ENCODE assay signal across 25 mouse cellular contexts in the genomic region with DNA sequence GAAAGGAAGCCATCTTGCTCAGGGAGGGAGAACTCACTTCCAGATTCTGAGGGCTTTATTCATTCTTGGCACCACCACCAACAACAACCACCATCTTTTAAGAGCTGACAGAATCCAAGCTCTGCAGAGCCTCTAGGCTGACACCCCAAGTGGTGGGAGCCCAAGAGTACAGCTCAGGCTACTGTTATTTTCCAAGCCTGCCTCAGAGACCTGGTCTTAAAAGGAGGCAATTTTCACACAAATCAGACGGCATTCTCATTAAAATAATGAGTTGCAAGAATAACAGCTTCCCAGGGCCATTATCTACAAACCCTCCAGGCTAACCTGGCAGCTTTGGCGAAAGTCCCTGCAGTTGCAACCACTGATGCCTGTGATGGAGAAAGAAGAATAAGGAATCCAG. TPM values are rescaled to one million over a fixed set of nuclear protein-coding genes. Genes with fewer than 3 reads are reported as not detected.
DNase-seq lines count a peak whose midpoint lies in the region; ATAC-seq and TF ChIP-seq lines count a peak whose summit lies in the region.
"Had no signal": no experiment of that assay in that cellular context is flagged by ENCODE, and none has a peak within 500 bp of the region (broad histone marks: within the 10 kb centered on the region; RNA-seq: fewer than 3 reads in every experiment).

No protein-coding gene starts in this region.

- no peak for TF ChIP-seq POLR2A in brain, embryonic 14.5 days (IDR thresholded peaks at IDR 0.05; ENCODE audit: borderline replicate concordance, extremely low read depth, insufficient read depth, insufficient read length, poor library complexity, severe bottlenecking)
- TF ChIP-seq POLR2A in limb, embryonic 14.5 days (IDR thresholded peaks at IDR 0.05; ENCODE audit: borderline replicate concordance, extremely low read depth, insufficient read depth, insufficient read length): no peak

- H3K4me1 ChIP-seq in forebrain, embryonic 14.5 days (ENCODE audit: control insufficient read depth, insufficient read depth, low read length): no peaks in the 10 kb centered on the region
- no peaks in the 10 kb centered on the region for H3K4me1 ChIP-seq in forebrain, embryonic 11.5 days (replicated peaks; ENCODE audit: control insufficient read depth, insufficient read depth, low read length)
- H3K4me1 ChIP-seq in forebrain, postnatal 0 days (ENCODE audit: insufficient read depth): no peaks in the 10 kb centered on the region
- H3K4me1 ChIP-seq in forebrain, embryonic 12.5 days: peaks cover 3% of the 10 kb centered on the region; the same call in 1 of the 2 replicates
- H3K4me1 ChIP-seq in limb, embryonic 14.5 days (ENCODE audit: control insufficient read depth, insufficient read depth, low read length): peaks cover 4% of the 10 kb centered on the region; the same call in 1 of the 2 replicates
- H3K4me1 ChIP-seq: embryonic facial prominence, embryonic 12.5 days; embryonic facial prominence, embryonic 15.5 days; hindbrain, embryonic 10.5 days; intestine, embryonic 15.5 days had no signal

- no peak overlapping the region for H3K4me2 ChIP-seq in forebrain, embryonic 14.5 days (ENCODE audit: low read length)
- no peak overlapping the region for H3K4me2 ChIP-seq in forebrain, embryonic 11.5 days (ENCODE audit: low read depth, low read length, severe bottlenecking)
- no peak overlapping the region for H3K4me2 ChIP-seq in forebrain, postnatal 0 days (ENCODE audit: low read depth)
- H3K4me2 ChIP-seq in forebrain, embryonic 12.5 days: no peak overlapping the region
- H3K4me2 ChIP-seq in limb, embryonic 14.5 days (replicated peaks; ENCODE audit: low read depth, low read length, severe bottlenecking): no peak overlapping the region
- H3K4me2 ChIP-seq: embryonic facial prominence, embryonic 12.5 days; embryonic facial prominence, embryonic 15.5 days; heart, embryonic 11.5 days; hindbrain, embryonic 13.5 days; intestine, embryonic 15.5 days had no signal

- ATAC-seq in forebrain, embryonic 14.5 days: no peak
- ATAC-seq in forebrain, embryonic 11.5 days (replicated peaks; ENCODE audit: low FRiP score): no peak
- ATAC-seq in forebrain, postnatal 0 days: peak; percentile 55; the same call in 1 of the 2 replicates
- no peak for ATAC-seq in forebrain, embryonic 12.5 days (ENCODE audit: low FRiP score)
- ATAC-seq in limb, embryonic 14.5 days (ENCODE audit: low FRiP score, low read depth): no peak
- ATAC-seq: hindbrain, embryonic 16.5 days; intestine, embryonic 15.5 days had no signal

- no peaks in the 10 kb centered on the region for H3K9me3 ChIP-seq in forebrain, embryonic 14.5 days (replicated peaks; ENCODE audit: control insufficient read depth, low read length)
- H3K9me3 ChIP-seq in forebrain, embryonic 11.5 days (ENCODE audit: control insufficient read depth, low read length): no peaks in the 10 kb centered on the region
- no peaks in the 10 kb centered on the region for H3K9me3 ChIP-seq in forebrain, postnatal 0 days (ENCODE audit: low read length)
- H3K9me3 ChIP-seq in forebrain, embryonic 12.5 days: no peaks in the 10 kb centered on the region
- H3K9me3 ChIP-seq in limb, embryonic 14.5 days (ENCODE audit: control insufficient read depth, low read length): no peaks in the 10 kb centered on the region
- H3K9me3 ChIP-seq: embryonic facial prominence, embryonic 12.5 days; embryonic facial prominence, embryonic 15.5 days; hindbrain, embryonic 10.5 days; hindbrain, embryonic 13.5 days; intestine, embryonic 15.5 days had no signal

- 17% methylated on average over 2 of the region's 2 CpGs for WGBS in forebrain, embryonic 14.5 days
- WGBS in forebrain, embryonic 11.5 days: 68% methylated on average over 2 of the region's 2 CpGs
- WGBS in forebrain, postnatal 0 days: 7% methylated on average over 2 of the region's 2 CpGs
- 45% methylated on average over 2 of the region's 2 CpGs for WGBS in forebrain, embryonic 12.5 days
- WGBS in limb, embryonic 14.5 days: 24% methylated on average over 2 of the region's 2 CpGs

- no peak for TF ChIP-seq CTCF in forebrain, postnatal 0 days (IDR thresholded peaks at IDR 0.05; ENCODE audit: low read depth)
- no peak for TF ChIP-seq CTCF in brain, embryonic 14.5 days (IDR thresholded peaks at IDR 0.05; ENCODE audit: borderline replicate concordance, extremely low read depth, insufficient read depth, insufficient read length)

- peak; percentile 55 for DNase-seq in forebrain, embryonic 14.5 days (ENCODE audit: low spot score)
- no peak for DNase-seq in forebrain, embryonic 11.5 days (ENCODE audit: low spot score)
- DNase-seq in forebrain, postnatal 0 days: no peak
- peak; percentile 67 for DNase-seq in brain, embryonic 14.5 days (ENCODE audit: low read depth)
- no peak for DNase-seq in limb, embryonic 14.5 days (ENCODE audit: low spot score)
- DNase-seq in lung, postnatal 14 days: no peak
- DNase-seq in lung, postnatal 4 days: no peak
- DNase-seq: adrenal gland, postnatal 10 days; adrenal gland, postnatal 36 days; cerebellum, adult 11 months; cerebellum, adult 2 months; cerebellum, adult 9-11 months; cerebellum, postnatal 25 days; gastrocnemius, adult 2 months; gastrocnemius, postnatal 14 days; heart, adult 11 months had no signal

- no peaks in the 10 kb centered on the region for H3K27me3 ChIP-seq in forebrain, embryonic 14.5 days (replicated peaks; ENCODE audit: control insufficient read depth, insufficient read depth, low read length)
- no peaks in the 10 kb centered on the region for H3K27me3 ChIP-seq in forebrain, embryonic 11.5 days (ENCODE audit: control insufficient read depth, insufficient read depth, low read length)
- H3K27me3 ChIP-seq in forebrain, postnatal 0 days (ENCODE audit: insufficient read depth, low read length): no peaks in the 10 kb centered on the region
- H3K27me3 ChIP-seq in forebrain, embryonic 12.5 days: no peaks in the 10 kb centered on the region
- H3K27me3 ChIP-seq in limb, embryonic 14.5 days (ENCODE audit: control insufficient read depth, insufficient read depth, low read length): no peaks in the 10 kb centered on the region
- H3K27me3 ChIP-seq: embryonic facial prominence, embryonic 12.5 days; embryonic facial prominence, embryonic 15.5 days; hindbrain, embryonic 13.5 days; intestine, embryonic 15.5 days; Patski had no signal

- no peak overlapping the region for H3K9ac ChIP-seq in forebrain, embryonic 14.5 days (ENCODE audit: low read length)
- H3K9ac ChIP-seq in forebrain, embryonic 11.5 days (ENCODE audit: low read length): no peak overlapping the region
- H3K9ac ChIP-seq in forebrain, postnatal 0 days: no peak overlapping the region
- H3K9ac ChIP-seq in forebrain, embryonic 12.5 days: no peak overlapping the region
- no peak overlapping the region for H3K9ac ChIP-seq in limb, embryonic 14.5 days (ENCODE audit: low read depth, low read length, severe bottlenecking)
- H3K9ac ChIP-seq: embryonic facial prominence, embryonic 12.5 days; embryonic facial prominence, embryonic 15.5 days; hindbrain, embryonic 13.5 days; intestine, embryonic 15.5 days had no signal

- H3K27ac ChIP-seq in forebrain, embryonic 14.5 days (ENCODE audit: low read depth, low read length): no peak overlapping the region
- no peak overlapping the region for H3K27ac ChIP-seq in forebrain, embryonic 11.5 days (ENCODE audit: low read depth, low read length)
- no peak overlapping the region for H3K27ac ChIP-seq in forebrain, postnatal 0 days (ENCODE audit: low read depth, low read length)
- no peak overlapping the region for H3K27ac ChIP-seq in forebrain, embryonic 12.5 days
- H3K27ac ChIP-seq in limb, embryonic 14.5 days (replicated peaks; ENCODE audit: low read depth, low read length): 0 out of 2 replicates have a peak overlapping the region, but pooled peaks have one; percentile 9
- H3K27ac ChIP-seq: embryonic facial prominence, embryonic 12.5 days; embryonic facial prominence, embryonic 15.5 days; gastrocnemius, adult 2 months; hindbrain, embryonic 10.5 days; hindbrain, embryonic 13.5 days; intestine, embryonic 15.5 days had no signal

- no peak overlapping the region for H3K4me3 ChIP-seq in forebrain, embryonic 14.5 days (ENCODE audit: low read depth, low read length)
- H3K4me3 ChIP-seq in forebrain, embryonic 11.5 days (ENCODE audit: low read depth, low read length): no peak overlapping the region
- H3K4me3 ChIP-seq in forebrain, postnatal 0 days (ENCODE audit: low read depth, low read length): no peak overlapping the region
- no peak overlapping the region for H3K4me3 ChIP-seq in forebrain, embryonic 12.5 days (replicated peaks)
- H3K4me3 ChIP-seq in limb, embryonic 14.5 days (replicated peaks; ENCODE audit: low read length): no peak overlapping the region
- H3K4me3 ChIP-seq: embryonic facial prominence, embryonic 12.5 days; embryonic facial prominence, embryonic 15.5 days; gastrocnemius, adult 2 months; hindbrain, embryonic 10.5 days; hindbrain, embryonic 13.5 days; intestine, embryonic 15.5 days had no signal

- H3K36me3 ChIP-seq in forebrain, embryonic 14.5 days (ENCODE audit: control insufficient read depth, insufficient read depth, low read length): no peaks in the 10 kb centered on the region
- no peaks in the 10 kb centered on the region for H3K36me3 ChIP-seq in forebrain, embryonic 11.5 days (ENCODE audit: control insufficient read depth, insufficient read depth, low read length)
- no peaks in the 10 kb centered on the region for H3K36me3 ChIP-seq in forebrain, postnatal 0 days (ENCODE audit: insufficient read depth)
- H3K36me3 ChIP-seq in forebrain, embryonic 12.5 days (replicated peaks): no peaks in the 10 kb centered on the region
- no peaks in the 10 kb centered on the region for H3K36me3 ChIP-seq in limb, embryonic 14.5 days (ENCODE audit: control insufficient read depth, insufficient read depth, low read length)
- H3K36me3 ChIP-seq: embryonic facial prominence, embryonic 12.5 days; embryonic facial prominence, embryonic 15.5 days; hindbrain, embryonic 10.5 days; hindbrain, embryonic 13.5 days; intestine, embryonic 15.5 days had no signal

RNA-seq across cellular contexts. Expression of a gene that starts 37.1 kb away (rescaled TPM):
- 40.1 TPM in 2 replicates for polyA plus RNA-seq in forebrain, embryonic 14.5 days (2014; fragmentation: Nextera tagmentation; extraction: Ambion mirVana)
- 68.0 and 77.4 TPM in 2 replicates for polyA plus RNA-seq in forebrain, embryonic 11.5 days (2014; fragmentation: Nextera tagmentation; extraction: Ambion mirVana)
- total RNA-seq in forebrain, postnatal 0 days (2014; rRNA removed): 49.1 and 66.3 TPM in 2 replicates
- 39.9 and 50.1 TPM in 2 replicates for polyA plus RNA-seq in forebrain, postnatal 0 days (2015; fragmentation: Nextera tagmentation; extraction: Ambion mirVana)
- polyA plus RNA-seq in forebrain, embryonic 12.5 days (2016; fragmentation: Nextera tagmentation; extraction: Ambion mirVana): 72.0 and 72.2 TPM in 2 replicates
- polyA plus RNA-seq in brain, embryonic 14.5 days (2012; rRNA removed): 41.8 and 61.9 TPM in 2 replicates
- 143 and 144 TPM in 2 replicates for polyA plus RNA-seq in limb, embryonic 14.5 days (2012; rRNA removed)
- polyA plus RNA-seq in limb, embryonic 14.5 days (2014; fragmentation: Nextera tagmentation; extraction: Ambion mirVana): 186 and 189 TPM in 2 replicates

RNA-seq across cellular contexts. Expression of a gene that starts 56.4 kb away (rescaled TPM):
- polyA plus RNA-seq in forebrain, embryonic 14.5 days (2014; fragmentation: Nextera tagmentation; extraction: Ambion mirVana): 12.6 and 12.9 TPM in 2 replicates
- 2.9 and 3.6 TPM in 2 replicates for polyA plus RNA-seq in forebrain, embryonic 11.5 days (2014; fragmentation: Nextera tagmentation; extraction: Ambion mirVana)
- 25.9 and 28.7 TPM in 2 replicates for total RNA-seq in forebrain, postnatal 0 days (2014; rRNA removed)
- 3.7 and 4.0 TPM in 2 replicates for polyA plus RNA-seq in forebrain, postnatal 0 days (2015; fragmentation: Nextera tagmentation; extraction: Ambion mirVana)
- polyA plus RNA-seq in forebrain, embryonic 12.5 days (2016; fragmentation: Nextera tagmentation; extraction: Ambion mirVana): 4.4 and 5.3 TPM in 2 replicates
- polyA plus RNA-seq in brain, embryonic 14.5 days (2012; rRNA removed): 52.9 and 54.8 TPM in 2 replicates
- polyA plus RNA-seq in limb, embryonic 14.5 days (2012; rRNA removed): 19.6 and 27.4 TPM in 2 replicates
- polyA plus RNA-seq in limb, embryonic 14.5 days (2014; fragmentation: Nextera tagmentation; extraction: Ambion mirVana): 3.3 and 3.7 TPM in 2 replicates

Comparison
In these comparisons a context has a peak if more than half of its experiments do, and no peak if none do; other contexts are left out.
1. DNase-seq: peak in forebrain, embryonic 14.5 days (single experiment) and brain, embryonic 14.5 days (single experiment); none in forebrain, embryonic 11.5 days (single experiment), forebrain, postnatal 0 days (single experiment), limb, embryonic 14.5 days (single experiment), lung, postnatal 14 days (single experiment) and lung, postnatal 4 days (0 of 2).